Mouse (Mus musculus): Measurements from ENCODE around the gene Scd2.
"Not testable (repeated sequence)": the region's sequence is repeated elsewhere in the genome, so short reads cannot be mapped to it uniquely, and the experiment has no call there.

Scd2 gene

DNA sequence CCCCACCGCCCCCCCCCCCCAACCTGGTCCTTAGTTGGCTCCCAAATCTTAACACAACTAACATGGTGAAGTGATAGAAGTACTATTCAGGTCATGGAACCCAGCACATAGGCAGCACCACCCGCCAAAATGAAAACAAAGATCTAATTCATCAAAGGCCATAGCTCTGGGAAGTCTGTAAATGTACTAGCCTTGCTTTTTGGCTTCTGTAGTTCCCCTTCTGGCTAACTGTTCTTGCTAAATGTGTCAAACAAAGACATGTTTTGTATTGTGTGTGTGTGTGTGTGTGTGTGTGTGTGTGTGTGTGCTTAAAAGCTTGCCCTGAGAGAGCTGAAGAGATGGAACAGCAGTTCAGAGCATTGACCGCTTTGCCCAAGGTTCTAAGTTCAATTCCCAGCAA, 19.6 kb downstream of the Scd2 start:
- DNase-seq (ENCODE audit: low spot score) = no peak

DNA sequence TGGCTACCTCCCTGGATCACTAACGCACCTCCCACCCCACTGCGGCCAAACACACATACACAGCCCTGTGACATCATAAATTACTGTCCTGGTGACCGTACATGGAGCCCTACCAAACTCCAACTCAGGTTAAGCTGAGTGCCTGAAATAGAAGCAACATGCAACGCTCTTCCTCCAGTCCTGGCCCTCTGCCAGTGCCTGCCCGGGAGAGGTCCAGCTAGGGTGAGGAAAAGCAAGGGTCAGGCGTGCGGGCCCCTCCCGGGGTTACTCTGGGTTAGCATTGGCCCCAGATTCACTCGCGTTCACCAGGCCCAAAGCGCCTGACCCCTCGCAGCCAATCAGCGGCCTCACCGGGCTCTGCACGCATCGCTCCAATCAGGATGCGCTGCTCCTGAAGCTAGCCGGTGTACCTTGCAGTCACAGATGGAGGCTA, 20.9 kb downstream of the Scd2 start:
- DNase-seq (ENCODE audit: low spot score) = peak; percentile 86

- peak; percentile 59 for DNase-seq (ENCODE audit: low spot score)
These were observed 21.5 kb downstream of the Scd2 start for GRCm38 (mm10) chr19:44314871-44315414.

GRCm38 (mm10) chr19:44316752-44317315, 23.4 kb downstream of the Scd2 start:
- no peak for DNase-seq (ENCODE audit: low spot score)

DNA sequence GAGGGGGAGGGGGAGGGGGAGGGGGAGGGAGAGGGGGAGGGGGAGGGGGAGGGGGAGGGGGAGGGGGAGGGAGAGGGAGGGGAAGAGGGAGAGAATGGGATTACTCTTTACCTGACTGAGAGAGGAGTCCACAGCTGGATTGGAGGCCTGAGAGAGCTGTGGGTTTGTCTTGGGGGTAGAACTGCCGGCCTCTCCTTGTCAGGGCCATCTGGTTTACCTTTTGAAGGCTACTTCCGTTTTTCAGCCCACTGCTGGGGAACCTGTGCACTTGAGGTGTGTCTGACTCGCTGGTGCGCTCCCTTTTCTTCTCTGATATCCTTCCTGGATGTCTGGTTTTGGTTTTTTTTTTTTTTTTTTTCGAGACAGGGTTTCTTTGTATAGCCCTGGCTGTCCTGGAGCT, 23.9 kb downstream of the Scd2 start:
- no peak for DNase-seq (ENCODE audit: low spot score)

DNA sequence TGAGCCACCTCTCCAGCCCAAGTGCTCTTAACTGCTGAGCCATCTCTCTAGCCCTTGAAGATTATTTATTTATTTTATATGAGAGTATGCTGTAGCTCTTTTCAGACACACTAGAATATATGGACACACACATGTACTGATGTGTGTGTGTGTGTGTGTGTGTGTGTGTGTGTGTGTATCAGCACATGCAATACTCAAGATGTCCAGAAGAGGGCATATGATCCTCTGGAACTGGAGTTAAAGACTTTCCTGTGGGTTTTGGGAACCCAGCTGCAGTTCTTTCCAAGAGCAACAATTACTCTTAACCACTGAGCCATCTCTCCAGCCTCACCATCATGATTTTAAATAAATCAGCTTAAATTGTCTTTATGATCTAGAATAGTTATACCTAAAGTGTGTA, 25.1 kb downstream of the Scd2 start:
- no peak for DNase-seq (ENCODE audit: low spot score)

- no peak for DNase-seq (ENCODE audit: low spot score)
These were observed 26.8 kb downstream of the Scd2 start for GRCm38 (mm10) chr19:44320316-44320715.

GRCm38 (mm10) chr19:44321201-44321600, 27.7 kb downstream of the Scd2 start:
- DNase-seq (ENCODE audit: low spot score) = no peak

GRCm38 (mm10) chr19:44321631-44322030, 28.2 kb downstream of the Scd2 start:
- DNase-seq (ENCODE audit: low spot score) = no peak

DNA sequence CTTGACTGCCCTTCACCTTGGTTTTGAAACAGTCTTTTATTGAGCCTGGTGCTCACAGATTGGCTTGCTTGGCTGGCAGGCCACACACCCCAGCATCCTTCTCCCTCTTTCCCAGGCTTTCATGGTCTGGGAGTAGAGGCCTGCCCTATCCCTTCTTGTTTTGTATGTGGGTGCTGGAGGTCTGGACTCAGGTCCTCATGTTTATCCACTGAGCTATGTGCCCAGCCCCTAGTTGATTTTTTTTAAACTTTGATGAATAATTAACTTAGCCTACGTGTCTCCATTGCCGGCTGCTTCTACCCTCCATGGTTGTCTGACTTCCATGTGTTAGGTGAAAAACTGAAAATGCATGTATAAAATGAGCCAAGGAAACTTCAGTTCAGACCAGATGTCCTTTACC, 36.1 kb downstream of the Scd2 start:
- DNase-seq (ENCODE audit: low spot score) = no peak

- DNase-seq (ENCODE audit: low spot score) = not testable (repeated sequence)
These were observed 37.7 kb downstream of the Scd2 start for GRCm38 (mm10) chr19:44331128-44331527.

GRCm38 (mm10) chr19:44331911-44332310, 38.4 kb downstream of the Scd2 start:
- no peak for DNase-seq (ENCODE audit: low spot score)

GRCm38 (mm10) chr19:44332326-44332725, 38.9 kb downstream of the Scd2 start:
- DNase-seq (ENCODE audit: low spot score) = no peak

- no peak for DNase-seq (ENCODE audit: low spot score)
These were observed 39.6 kb downstream of the Scd2 start, which contains the start of gene Scd4 for GRCm38 (mm10) chr19:44332833-44333623. Gene Scd4 (plus strand): TSS chr19:44333092.

GRCm38 (mm10) chr19:44333991-44334390, 40.5 kb downstream of the Scd2 start:
- no peak for DNase-seq (ENCODE audit: low spot score)

GRCm38 (mm10) chr19:44335876-44336662, 42.6 kb downstream of the Scd2 start:
- no peak for DNase-seq (ENCODE audit: low spot score)

DNA sequence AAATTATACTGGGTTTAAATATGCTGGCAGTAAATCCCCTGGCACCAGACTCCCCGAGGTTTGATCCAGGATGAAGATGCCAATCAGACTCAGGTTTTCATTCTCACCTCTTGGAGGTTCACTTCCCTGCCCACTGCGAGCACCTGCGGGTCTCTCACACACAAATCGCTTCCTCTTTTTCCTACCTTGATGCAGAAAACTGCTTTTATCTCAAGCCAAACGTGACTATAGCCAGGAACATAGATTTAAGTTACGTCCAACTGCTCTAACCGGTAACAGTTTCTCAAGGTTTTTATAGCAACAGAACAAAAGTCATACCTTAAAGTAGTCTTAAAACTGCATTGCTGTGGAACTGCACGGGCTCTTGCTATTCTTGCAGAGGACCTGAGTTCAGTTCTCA, 56.2 kb downstream of the Scd2 start:
- DNase-seq (ENCODE audit: low spot score) = no peak

DNA sequence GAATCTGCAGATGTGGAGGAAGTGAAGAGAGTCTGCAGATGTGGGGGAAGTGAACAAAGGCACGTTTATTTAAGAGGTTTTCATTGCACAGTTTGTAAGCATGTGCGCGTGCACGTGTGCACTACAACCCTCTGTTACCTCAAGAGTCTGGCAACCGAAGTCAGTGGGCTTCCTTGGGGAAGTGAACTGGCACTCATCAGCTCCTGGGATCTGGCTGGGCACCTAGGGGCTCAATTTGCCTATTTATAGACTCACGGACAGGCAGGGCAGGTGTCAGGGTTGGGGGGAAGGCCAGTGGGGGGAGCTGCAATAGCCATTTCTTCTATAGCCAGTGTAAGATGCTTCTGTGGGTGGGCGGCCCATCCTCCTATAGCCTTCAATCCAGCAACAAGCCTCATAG, 58.3 kb downstream of the Scd2 start:
- no peak for DNase-seq (ENCODE audit: low spot score)
